Mouse (Mus musculus): ENCODE results near the gene Zmynd12.

GRCm38 (mm10) chr4:119498319-119498848 lies 75.8 kb downstream of the Zmynd12 start:
- TF ChIP-seq POLR2A (IDR thresholded peaks at IDR 0.05; ENCODE audit: insufficient read depth, low read depth, low read length) (no peak), EP300 (IDR thresholded peaks at IDR 0.05; ENCODE audit: insufficient read depth, low read depth, low read length) (no peak), CTCF (IDR thresholded peaks at IDR 0.05) (no peak)

Data from heart, adult 2 months (tissue).